Mouse (Mus musculus): ENCODE results near the gene Cyp2u1.

Cyp2u1 gene

GRCm38 (mm10) chr3:131303320-131303714 is 290 bp upstream of the Cyp2u1 start:
- DNase-seq (ENCODE audit: low spot score) = no peak

- no peak for DNase-seq (ENCODE audit: low spot score)
Measured at GRCm38 (mm10) chr3:131299908-131300307, 3.1 kb downstream of the Cyp2u1 start.

GRCm38 (mm10) chr3:131299078-131299477 is 3.9 kb downstream of the Cyp2u1 start:
- no peak for DNase-seq (ENCODE audit: low spot score)

GRCm38 (mm10) chr3:131296893-131297292 is 6.1 kb downstream of the Cyp2u1 start:
- DNase-seq (ENCODE audit: low spot score) = no peak

- no peak for DNase-seq (ENCODE audit: low spot score)
Measured at GRCm38 (mm10) chr3:131295513-131296200, 7.4 kb downstream of the Cyp2u1 start.

GRCm38 (mm10) chr3:131294503-131294902 is 8.5 kb downstream of the Cyp2u1 start:
- DNase-seq (ENCODE audit: low spot score) = no peak

GRCm38 (mm10) chr3:131292959-131293358 is 10.1 kb downstream of the Cyp2u1 start:
- DNase-seq (ENCODE audit: low spot score) = no peak

GRCm38 (mm10) chr3:131292349-131292748 is 10.7 kb downstream of the Cyp2u1 start:
- DNase-seq (ENCODE audit: low spot score) = no peak

- no peak for DNase-seq (ENCODE audit: low spot score)
Measured at GRCm38 (mm10) chr3:131291890-131292289, 11.1 kb downstream of the Cyp2u1 start.

GRCm38 (mm10) chr3:131274151-131274550 is 28.9 kb downstream of the Cyp2u1 start:
- DNase-seq (ENCODE audit: low spot score) = no peak

GRCm38 (mm10) chr3:131272374-131273100 is 30.5 kb downstream of the Cyp2u1 start:
- no peak for DNase-seq (ENCODE audit: low spot score)

GRCm38 (mm10) chr3:131271559-131272373 is 31.3 kb downstream of the Cyp2u1 start, which contains the start of gene Hadh:
Gene Hadh, minus strand, starts transcription at chr3:131272101.
- peak; percentile 81 for DNase-seq (ENCODE audit: low spot score)

- peak; percentile 30 for DNase-seq (ENCODE audit: low spot score)
Measured at GRCm38 (mm10) chr3:131271157-131271556, 31.9 kb downstream of the Cyp2u1 start.

- no peak for DNase-seq (ENCODE audit: low spot score)
Measured at GRCm38 (mm10) chr3:131270381-131270780, 32.6 kb downstream of the Cyp2u1 start.

GRCm38 (mm10) chr3:131266366-131267050 is 36.5 kb downstream of the Cyp2u1 start:
- DNase-seq (ENCODE audit: low spot score) = no peak

GRCm38 (mm10) chr3:131265516-131265915 is 37.5 kb downstream of the Cyp2u1 start:
- no peak for DNase-seq (ENCODE audit: low spot score)

GRCm38 (mm10) chr3:131263766-131264486 is 39.1 kb downstream of the Cyp2u1 start:
- no peak for DNase-seq (ENCODE audit: low spot score)

GRCm38 (mm10) chr3:131260418-131260817 is 42.6 kb downstream of the Cyp2u1 start:
- no peak for DNase-seq (ENCODE audit: low spot score)

- DNase-seq (ENCODE audit: low spot score) = no peak
Measured at GRCm38 (mm10) chr3:131259392-131259965, 43.5 kb downstream of the Cyp2u1 start.

- no peak for DNase-seq (ENCODE audit: low spot score)
Measured at GRCm38 (mm10) chr3:131258921-131259320, 44.1 kb downstream of the Cyp2u1 start.

- no peak for DNase-seq (ENCODE audit: low spot score)
Measured at GRCm38 (mm10) chr3:131255399-131255981, 47.5 kb downstream of the Cyp2u1 start.
